Mouse (Mus musculus): ENCODE measurements at regions not wholly inside any gene's neighbourhood (a gene's known extent, or its start where the extent isn't known, plus 50 kb on each side); places are given as distances from the start of the nearest gene placed in this dataset.

DNA sequence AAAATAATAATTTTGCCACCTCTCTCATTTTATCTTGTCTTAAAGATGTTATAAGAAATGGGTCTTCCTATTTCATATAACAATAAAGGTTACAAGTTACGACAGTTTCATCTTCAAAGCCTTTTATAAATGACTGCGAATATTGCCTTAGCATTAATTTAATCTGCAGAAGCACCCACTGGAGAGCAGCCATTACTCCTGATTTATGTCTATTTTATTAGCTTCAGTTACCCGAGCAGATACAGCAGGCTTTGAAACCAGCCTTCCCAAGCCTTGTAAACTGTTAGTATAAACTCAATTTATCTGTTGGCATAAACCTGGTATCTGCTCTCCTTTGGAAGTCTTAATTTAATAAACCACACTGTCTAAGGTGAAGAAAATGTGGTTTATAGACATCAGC lies 2851.6 kb upstream of the Gm6569 start:
- no peak for DNase-seq (ENCODE audit: low spot score)

- no peak for DNase-seq (ENCODE audit: low spot score)
These were observed 2846.3 kb upstream of the Gm6569 start for GRCm38 (mm10) chr15:70987973-70988570.

DNA sequence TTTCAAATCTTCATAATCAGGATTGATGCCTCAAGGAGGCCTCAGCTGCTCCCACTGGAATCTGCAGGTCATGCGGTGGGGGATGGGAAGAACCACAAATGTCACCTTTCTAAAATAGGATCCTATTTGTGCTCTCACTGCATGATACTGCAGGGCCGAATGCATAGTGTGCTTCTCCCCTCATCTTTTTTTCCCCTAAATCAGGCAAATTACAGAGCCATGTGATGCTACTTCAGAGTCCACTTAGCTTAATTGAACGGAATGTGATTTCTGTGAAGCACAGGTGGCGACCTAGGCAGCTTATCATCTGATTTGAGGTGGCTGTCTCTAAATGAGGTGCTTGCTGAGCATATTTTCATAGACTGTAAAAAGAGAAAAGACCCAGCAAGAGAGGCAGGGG lies 2841.0 kb upstream of the Gm6569 start:
- DNase-seq (ENCODE audit: low spot score): no peak

- no peak for DNase-seq (ENCODE audit: low spot score)
These were observed 2824.0 kb upstream of the Gm6569 start for GRCm38 (mm10) chr15:71010362-71010761.

DNA sequence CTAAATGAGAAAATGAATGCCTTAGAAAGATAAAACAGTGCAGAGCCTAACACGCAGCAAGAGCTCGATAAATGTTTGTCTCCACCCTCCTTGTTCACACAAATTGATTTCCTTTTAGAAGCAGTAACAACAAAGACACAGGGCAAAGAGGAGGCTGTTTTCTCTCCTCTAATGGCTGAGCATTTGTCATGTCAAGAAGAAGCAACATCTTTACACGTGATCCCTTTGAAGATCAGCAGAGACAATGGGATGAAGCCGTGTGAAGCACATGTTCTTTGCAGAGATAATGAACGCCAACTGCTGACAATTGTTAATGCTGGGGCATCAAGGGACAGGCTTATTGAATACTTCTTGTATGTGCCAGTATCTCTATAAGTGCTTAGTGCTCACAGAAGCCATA lies 2823.6 kb upstream of the Gm6569 start:
- DNase-seq (ENCODE audit: low spot score): no peak

DNA sequence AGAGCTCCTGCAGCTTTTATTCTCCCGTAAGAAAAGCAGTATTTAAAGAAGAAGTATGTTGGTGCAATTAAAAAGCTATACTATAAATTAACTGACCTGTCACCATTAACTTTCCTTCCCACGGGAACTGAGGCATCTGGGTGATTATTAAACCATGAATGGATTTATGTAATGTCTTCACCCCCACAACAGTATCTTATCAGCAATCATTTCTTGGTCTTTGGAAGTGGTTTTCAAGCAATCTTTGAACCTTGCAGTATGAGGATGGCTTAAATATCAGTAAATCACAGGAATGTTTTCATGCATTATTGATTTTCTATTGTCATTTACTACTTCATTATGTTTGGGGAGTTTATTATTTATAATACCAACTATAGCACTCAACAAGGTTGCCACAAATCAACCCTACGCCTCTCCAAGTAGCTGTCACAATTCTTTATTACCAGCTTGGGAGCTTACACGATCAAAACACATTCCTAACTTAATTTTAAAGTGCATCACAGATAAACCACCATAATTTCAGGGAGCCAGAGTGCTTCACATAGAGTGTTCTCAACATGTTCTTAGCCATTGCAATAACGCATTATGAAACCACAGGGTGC lies 2780.0 kb upstream of the Gm6569 start:
- DNase-seq (ENCODE audit: low spot score): no peak

DNA sequence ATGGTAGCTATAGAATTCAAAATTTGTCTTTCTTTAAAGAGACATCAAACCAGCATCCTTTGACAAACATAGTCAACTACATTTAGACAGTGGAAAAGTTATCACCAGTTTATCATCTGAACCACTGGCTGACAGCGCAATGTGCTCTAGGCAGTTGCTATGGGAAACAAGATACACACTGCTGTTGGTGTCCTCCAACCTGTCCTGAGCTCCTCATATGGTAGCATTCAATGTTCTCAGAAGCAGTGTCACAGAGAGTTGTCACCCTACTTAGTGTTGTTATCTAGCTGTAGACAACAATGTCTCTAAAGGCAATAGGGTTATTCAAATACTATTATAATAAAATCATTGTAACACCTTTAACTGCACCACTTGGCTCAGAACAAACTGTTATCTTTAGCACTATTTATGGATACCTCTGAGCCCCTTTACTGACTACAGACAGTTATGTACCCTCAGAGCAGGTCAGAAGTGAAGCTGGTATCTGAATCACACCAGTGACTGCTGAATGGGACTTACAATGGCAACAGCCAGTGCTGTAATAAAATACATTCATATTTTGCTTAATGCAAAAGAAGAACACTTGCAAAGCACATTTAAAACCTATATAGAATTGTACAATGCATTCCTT lies 2747.9 kb upstream of the Gm6569 start:
- DNase-seq (ENCODE audit: low spot score): no peak

DNA sequence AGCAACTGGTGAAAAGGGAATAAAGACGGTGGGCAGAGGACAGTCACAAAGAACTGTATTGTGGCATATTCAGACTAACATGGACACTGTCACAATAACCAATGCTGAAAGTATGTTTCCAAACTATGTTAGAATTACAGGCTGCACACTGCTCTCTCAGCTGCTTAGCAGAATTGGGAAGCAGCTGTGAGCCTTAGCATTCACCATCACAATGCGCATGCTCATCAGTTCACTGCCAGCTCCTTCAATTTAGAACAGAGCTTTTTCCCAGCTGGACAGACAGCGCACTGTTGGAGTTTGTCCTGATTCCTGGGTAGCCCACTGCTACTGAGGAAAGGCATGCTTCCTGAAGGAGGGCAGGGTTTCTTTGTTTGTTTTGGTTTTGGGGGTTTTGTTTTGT lies 2735.2 kb upstream of the Gm6569 start:
- DNase-seq (ENCODE audit: low spot score): no peak

GRCm38 (mm10) chr15:71129802-71130201 lies 2704.6 kb upstream of the Gm6569 start:
- DNase-seq (ENCODE audit: low spot score): no peak

DNA sequence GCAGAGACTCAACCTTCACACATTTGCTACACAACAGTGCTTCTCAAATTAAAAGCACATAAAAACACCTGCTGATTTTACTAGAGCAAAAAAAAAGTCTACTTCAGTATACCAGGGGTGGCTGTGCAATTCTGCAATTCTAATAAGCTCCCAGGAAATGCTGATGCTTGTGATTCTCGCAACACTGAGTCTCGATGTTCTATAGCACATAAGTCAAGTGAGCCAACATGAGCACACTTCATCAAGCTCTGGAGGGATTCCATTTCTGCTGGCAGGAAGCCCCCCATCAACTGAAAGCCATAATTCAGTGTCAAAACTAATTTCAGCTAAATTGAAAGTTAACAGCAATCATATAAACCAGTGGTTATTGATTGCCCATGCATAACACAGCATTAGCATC lies 2676.7 kb upstream of the Gm6569 start:
- DNase-seq (ENCODE audit: low spot score): no peak

DNA sequence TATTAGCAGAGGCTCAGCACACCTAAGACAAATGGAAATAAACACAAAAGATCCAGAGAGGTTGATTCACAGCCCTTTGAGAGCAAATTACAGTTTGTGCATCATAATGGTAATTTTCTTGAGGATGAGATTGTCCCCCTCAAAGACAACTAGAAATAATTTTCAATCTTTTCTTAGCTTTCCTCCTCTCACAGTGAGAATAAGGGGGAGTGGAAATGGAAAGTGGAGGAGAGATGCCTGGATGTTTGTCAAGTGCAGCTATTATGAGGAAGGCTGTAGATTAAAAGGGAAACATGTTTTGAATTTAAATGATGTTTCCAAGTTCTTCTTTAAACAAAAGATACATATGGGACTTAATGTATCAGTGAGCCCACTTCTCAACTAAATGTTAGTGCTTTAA lies 2672.3 kb upstream of the Gm6569 start:
- DNase-seq (ENCODE audit: low spot score): no peak

DNA sequence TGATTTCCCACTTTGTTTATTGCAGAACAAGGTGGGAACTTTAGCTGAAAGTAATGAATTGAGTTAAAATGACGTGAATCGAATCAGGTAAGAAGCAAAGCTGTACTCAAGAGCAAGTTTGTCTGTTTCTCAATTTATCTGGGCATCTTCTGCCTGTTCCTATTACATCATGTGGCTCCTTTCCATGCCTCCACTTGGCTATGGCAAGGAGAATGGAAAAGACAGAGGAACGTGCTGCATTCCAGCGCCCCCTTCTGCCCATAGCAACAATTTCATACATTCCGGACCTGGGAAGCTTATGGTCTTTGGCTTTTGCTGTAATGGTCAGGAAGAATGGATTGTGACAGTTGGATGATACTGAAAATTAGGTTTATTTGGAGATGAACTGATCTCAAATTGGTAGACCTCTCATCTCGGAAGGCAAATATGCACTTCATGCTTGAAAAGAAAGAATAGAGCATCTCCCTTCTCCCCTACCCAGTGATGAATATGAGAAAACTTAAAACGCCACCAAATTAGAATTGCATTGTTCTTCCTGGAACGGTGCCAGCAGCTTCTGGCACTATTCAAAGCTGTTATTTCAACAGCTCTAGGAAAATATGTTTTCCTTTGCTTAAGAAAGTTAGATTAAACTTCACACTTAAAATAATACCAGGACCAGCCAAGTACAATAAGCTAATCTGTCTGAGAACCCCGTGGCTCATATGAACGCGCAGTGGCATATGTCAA lies 2639.2 kb upstream of the Gm6569 start:
- no peak for DNase-seq (ENCODE audit: low spot score)

- peak; percentile 7 for DNase-seq (ENCODE audit: low spot score)
These were observed 2593.6 kb upstream of the Gm6569 start for GRCm38 (mm10) chr15:71240647-71241351.

DNA sequence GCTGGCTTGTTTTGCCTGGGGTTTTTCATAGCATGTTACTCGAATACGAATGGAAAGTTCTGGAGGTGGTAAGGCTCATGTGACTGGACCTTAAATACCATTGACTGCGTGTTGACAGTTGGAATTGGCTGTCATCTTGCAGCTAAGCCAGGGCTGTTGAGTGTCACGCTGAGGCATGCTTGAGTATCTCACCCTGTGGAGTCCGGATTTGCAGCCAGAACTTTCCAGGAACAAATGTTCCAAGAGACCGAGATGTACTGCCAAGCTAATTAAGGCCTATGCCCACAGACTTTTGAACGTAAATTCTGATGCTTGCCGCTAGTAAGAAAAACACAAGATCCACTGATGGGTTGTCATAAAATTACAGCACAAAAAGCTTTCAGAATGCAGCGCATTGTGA lies 2590.8 kb upstream of the Gm6569 start:
- no peak for DNase-seq (ENCODE audit: low spot score)

- DNase-seq (ENCODE audit: low spot score): no peak
These were observed 2558.3 kb upstream of the Gm6569 start for GRCm38 (mm10) chr15:71275876-71276565.

- DNase-seq (ENCODE audit: low spot score): no peak
These were observed 2557.8 kb upstream of the Gm6569 start for GRCm38 (mm10) chr15:71276566-71276912.

DNA sequence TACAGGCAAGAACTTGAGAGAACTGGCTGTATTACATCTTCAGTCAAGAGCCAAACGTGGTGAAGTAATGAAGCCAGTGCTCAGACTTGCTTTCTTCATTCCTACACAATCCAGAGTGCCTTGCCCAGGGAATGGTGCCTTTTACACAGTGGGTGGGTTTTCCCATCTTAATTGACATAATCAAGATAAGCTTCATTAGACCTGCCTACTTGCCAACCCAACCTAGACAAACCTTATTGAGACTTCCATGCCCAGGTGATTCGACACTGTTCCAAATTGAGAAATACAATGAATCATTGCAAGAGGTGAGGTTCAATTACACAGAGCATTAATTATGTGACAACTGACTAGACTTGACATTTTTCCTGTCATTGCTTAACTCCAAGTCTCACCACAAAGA lies 2557.0 kb upstream of the Gm6569 start:
- DNase-seq (ENCODE audit: low spot score): no peak

- DNase-seq (ENCODE audit: low spot score): no peak
These were observed 2550.6 kb upstream of the Gm6569 start for GRCm38 (mm10) chr15:71283775-71284174.

- no peak for DNase-seq (ENCODE audit: low spot score)
These were observed 2531.8 kb upstream of the Gm6569 start for GRCm38 (mm10) chr15:71302541-71302940.

DNA sequence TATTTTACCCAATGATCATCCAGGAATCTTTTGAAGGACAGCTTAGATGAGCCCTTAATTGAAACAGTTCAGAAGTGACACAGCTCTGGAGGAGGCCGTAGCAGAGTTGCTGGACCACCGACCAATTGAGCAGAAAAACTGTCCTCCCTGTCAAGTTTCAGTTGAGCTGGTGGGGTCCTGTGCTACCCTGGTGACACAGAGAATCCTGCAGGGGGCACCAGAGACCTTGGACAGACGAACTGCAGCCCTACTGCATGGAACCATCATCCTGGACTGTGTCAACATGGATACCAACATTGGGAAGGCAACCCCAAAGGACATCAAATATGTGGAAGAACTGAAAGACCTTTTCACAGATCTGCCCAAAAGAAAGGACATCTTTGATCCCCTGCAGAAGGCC lies 2524.1 kb upstream of the Gm6569 start:
- DNase-seq (ENCODE audit: low spot score): no peak

GRCm38 (mm10) chr15:71326596-71326995 lies 2507.8 kb upstream of the Gm6569 start:
- DNase-seq (ENCODE audit: low spot score): no peak

Data from gastrocnemius, adult 18-20 months (tissue).